Mouse (Mus musculus) embryonic facial prominence, embryonic 12.5 days (tissue): ENCODE measurements around the gene Isg20l2. TPM values are rescaled to one million over a fixed set of nuclear protein-coding genes. Genes with fewer than 3 reads are reported as not detected.

Experiments
- polyA plus RNA-seq: library from polyadenylated mRNA; unstranded; fragments of >200 nt; fragmentation: Nextera tagmentation; extraction: Ambion mirVana; gene quantifications from 2 replicates; pipeline ENCODE4 v1.2.1, GENCODE M21; 2016

The Isg20l2 gene
- polyA plus RNA-seq, 1 experiment from 2014 or later, result 80.1 TPM

Other genes starting within 250 kb of the Isg20l2 start
- gene Lrrc71, start 181.7 kb upstream of the Isg20l2 start, polyA plus RNA-seq, result 0.28 and 0.31 TPM in 2 replicates
- gene Ntrk1, start 135.2 kb upstream of the Isg20l2 start, polyA plus RNA-seq, result 40.0 and 51.7 TPM in 2 replicates
- gene Insrr, start 133.4 kb upstream of the Isg20l2 start, polyA plus RNA-seq, result 1.7 and 1.9 TPM in 2 replicates
- gene Pear1, start 106.0 kb upstream of the Isg20l2 start, polyA plus RNA-seq, result 14.4 and 15.1 TPM in 2 replicates
- gene Sh2d2a, start 83.6 kb upstream of the Isg20l2 start, polyA plus RNA-seq, result 0.08 TPM in 1 of 2 replicates, not detected in the other
- 15.5 and 16.0 TPM in 2 replicates for gene Prcc, start 44.7 kb upstream of the Isg20l2 start, polyA plus RNA-seq
- gene Hdgf, start 24.0 kb upstream of the Isg20l2 start, polyA plus RNA-seq, result 246 and 270 TPM in 2 replicates
- 71.4 and 72.9 TPM in 2 replicates for gene Mrpl24, start 10.8 kb upstream of the Isg20l2 start, polyA plus RNA-seq
- gene Rrnad1, start 403 bp downstream of the Isg20l2 start, polyA plus RNA-seq, result 23.2 and 23.8 TPM in 2 replicates
- 467 and 481 TPM in 2 replicates for gene Crabp2, start 18.4 kb downstream of the Isg20l2 start, polyA plus RNA-seq
- 40.0 and 42.0 TPM in 2 replicates for gene Nes, start 40.8 kb downstream of the Isg20l2 start, polyA plus RNA-seq
- 0.15 and 0.39 TPM in 2 replicates for gene Bcan, start 69.9 kb downstream of the Isg20l2 start, polyA plus RNA-seq
- 0.09 and 0.34 TPM in 2 replicates for gene Hapln2, start 97.3 kb downstream of the Isg20l2 start, polyA plus RNA-seq
- gene Gpatch4, start 112.8 kb downstream of the Isg20l2 start, polyA plus RNA-seq, result 32.7 and 34.6 TPM in 2 replicates
- gene Naxe, start 128.2 kb downstream of the Isg20l2 start, polyA plus RNA-seq, result 183 and 187 TPM in 2 replicates
- gene Ttc24, start 148.0 kb downstream of the Isg20l2 start, polyA plus RNA-seq, result 0.32 and 0.46 TPM in 2 replicates
- gene Iqgap3, start 151.7 kb downstream of the Isg20l2 start, polyA plus RNA-seq, result 24.4 and 25.8 TPM in 2 replicates
- 16.9 and 17.7 TPM in 2 replicates for gene Mef2d, start 212.1 kb downstream of the Isg20l2 start, polyA plus RNA-seq